Mouse (Mus musculus) heart, embryonic 15.5 days (tissue): ENCODE measurements around the gene Catsper1. TPM values are rescaled to one million over a fixed set of nuclear protein-coding genes. Genes with fewer than 3 reads are reported as not detected.
A peak's percentile ranks its signal among the peaks of the same experiment; 100 is the strongest.

ENCODE experiments used
- ATAC-seq: fragments of 200-750 bp; cut with Nextera tagmentation; replicated peaks from 2 replicates; pipeline ENCODE4 v1.8.0; 2017; ENCODE audit warnings: low read depth, moderate TSS enrichment; ENCODE audit not compliant: insufficient number of reproducible peaks, insufficient read depth, low FRiP score
- H3K27ac ChIP-seq: fragments of 300-500 bp; sonication (generic); 2 replicates; pipeline ENCODE4 v1.5.1; 2015; ENCODE audit warnings: mild to moderate bottlenecking, inconsistent platforms
- H3K27me3 ChIP-seq: fragments of 300-500 bp; sonication (generic); 2 replicates; pipeline ENCODE4 v1.6.1; 2015; ENCODE audit warnings: inconsistent platforms
- H3K36me3 ChIP-seq: fragments of 300-500 bp; sonication (generic); 2 replicates; pipeline ENCODE4 v1.6.1; 2015; ENCODE audit warnings: mild to moderate bottlenecking, inconsistent platforms
- H3K4me1 ChIP-seq: fragments of 300-500 bp; sonication (generic); replicated peaks from 2 replicates; pipeline ENCODE4 v1.6.1; 2015; ENCODE audit warnings: inconsistent platforms
- H3K4me2 ChIP-seq: fragments of 300-500 bp; sonication (generic); 2 replicates; pipeline ENCODE4 v1.6.1; 2015; ENCODE audit warnings: inconsistent platforms, mild to moderate bottlenecking, moderate library complexity
- H3K4me3 ChIP-seq: fragments of 300-500 bp; sonication (generic); 2 replicates; pipeline ENCODE4 v1.5.1; 2015; ENCODE audit warnings: mild to moderate bottlenecking, inconsistent platforms
- H3K9ac ChIP-seq: fragments of 300-500 bp; sonication (generic); 2 replicates; pipeline ENCODE4 v1.6.1; 2015; ENCODE audit warnings: mild to moderate bottlenecking, inconsistent platforms
- H3K9me3 ChIP-seq: fragments of 300-500 bp; sonication (generic); replicated peaks from 2 replicates; pipeline ENCODE4 v1.6.1; 2016; ENCODE audit warnings: inconsistent platforms
- whole genome bisulfite sequencing: fragments of 180-500 bp; shearing (Covaris S2); methylation state at CpG from one replicate; pipeline ENCODE4 v1.1.7; 2015; ENCODE audit warnings: mixed read lengths; 5-methylcytosine and 5-hydroxymethylcytosine counted together
- polyA plus RNA-seq: library from polyadenylated mRNA; unstranded; fragments of >200 nt; fragmentation: Nextera tagmentation; extraction: Ambion mirVana; gene quantifications from 2 replicates; pipeline ENCODE4 v1.2.1, GENCODE M21; 2015

The Catsper1 gene
- not detected in 2 replicates for polyA plus RNA-seq

- no peak within 1 kb of the TSS for H3K9ac ChIP-seq
- no peak for ATAC-seq
- no peak within 1 kb of the TSS for H3K4me2 ChIP-seq
- 79% methylated on average over 6 of the region's 6 CpGs for WGBS
- no peaks in the 10 kb centered on the region for H3K36me3 ChIP-seq
- no peaks in the 10 kb centered on the region for H3K27me3 ChIP-seq
- no peaks in the 10 kb centered on the region for H3K9me3 ChIP-seq
- H3K4me3 ChIP-seq = no peak within 1 kb of the TSS
- H3K27ac ChIP-seq = peak within 1 kb of the TSS; percentile 32
- peaks cover 7% of the 10 kb centered on the region for H3K4me1 ChIP-seq
These were observed at the start of gene Catsper1 for GRCm38 (mm10) chr19:5335441-5335840. TSS of gene Catsper1 (plus strand) at chr19:5335741.

GRCm38 (mm10) chr19:5294972-5295735, 40.4 kb upstream of the Catsper1 start, which contains the start of gene Sf3b2:
TSS of gene Sf3b2 (minus strand) at chr19:5295455.
- under 1% methylated on average over 46 of the region's 46 CpGs for WGBS

GRCm38 (mm10) chr19:5295736-5296075, 39.8 kb upstream of the Catsper1 start:
- H3K27me3 ChIP-seq = no peaks in the 10 kb centered on the region
- 5% methylated on average over 13 of the region's 13 CpGs for WGBS
- ATAC-seq = no peak

More at GRCm38 (mm10) chr19:5294972-5295735, 40.4 kb upstream of the Catsper1 start, which contains the start of gene Sf3b2:
- H3K4me3 ChIP-seq = peak within 1 kb of the TSS; percentile 95
- peak within 1 kb of the TSS; percentile 90 for H3K27ac ChIP-seq
- peak; percentile 95 for ATAC-seq
- H3K36me3 ChIP-seq = peaks cover 35% of the 10 kb centered on the region
- peaks cover 46% of the 10 kb centered on the region for H3K4me1 ChIP-seq
- peak within 1 kb of the TSS; percentile 93 for H3K9ac ChIP-seq
- H3K9me3 ChIP-seq = no peaks in the 10 kb centered on the region
- no peaks in the 10 kb centered on the region for H3K27me3 ChIP-seq
- peak within 1 kb of the TSS; percentile 85 for H3K4me2 ChIP-seq

GRCm38 (mm10) chr19:5296630-5297029, 38.9 kb upstream of the Catsper1 start:
- Histone ChIP-seq H3K27ac (no peak overlapping the region), H3K36me3 (peaks cover 20% of the 10 kb centered on the region), H3K4me1 (peaks cover 46% of the 10 kb centered on the region), H3K4me2 (no peak overlapping the region), H3K27me3 (no peaks in the 10 kb centered on the region), H3K9me3 (no peaks in the 10 kb centered on the region), H3K4me3 (0 out of 2 replicates have a peak overlapping the region, but pooled peaks have one; percentile 95), H3K9ac (no peak overlapping the region)
- 62% methylated on average over 5 of the region's 5 CpGs for WGBS
- no peak for ATAC-seq

More at GRCm38 (mm10) chr19:5295736-5296075, 39.8 kb upstream of the Catsper1 start:
- Histone ChIP-seq H3K4me3 (peak overlapping the region; percentile 95), H3K4me2 (peak overlapping the region; percentile 85), H3K27ac (peak overlapping the region; percentile 90), H3K36me3 (peaks cover 29% of the 10 kb centered on the region), H3K9me3 (no peaks in the 10 kb centered on the region), H3K4me1 (peaks cover 46% of the 10 kb centered on the region), H3K9ac (peak overlapping the region; percentile 74)

GRCm38 (mm10) chr19:5297903-5298800, 37.4 kb upstream of the Catsper1 start, which contains the start of gene Gal3st3:
TSS of gene Gal3st3 (plus strand) at chr19:5298331.
- peaks cover 43% of the 10 kb centered on the region for H3K4me1 ChIP-seq
- 8% methylated on average over 32 of the region's 32 CpGs for WGBS
- H3K4me2 ChIP-seq = peak within 1 kb of the TSS; percentile 86
- peak within 1 kb of the TSS; percentile 66 for H3K9ac ChIP-seq
- peak within 1 kb of the TSS; percentile 61 for H3K27ac ChIP-seq
- no peaks in the 10 kb centered on the region for H3K9me3 ChIP-seq
- ATAC-seq = no peak
- H3K36me3 ChIP-seq = peaks cover 7% of the 10 kb centered on the region
- peak within 1 kb of the TSS; percentile 55 for H3K4me3 ChIP-seq
- H3K27me3 ChIP-seq = no peaks in the 10 kb centered on the region

GRCm38 (mm10) chr19:5300588-5300987, 35.0 kb upstream of the Catsper1 start:
- no peak overlapping the region for H3K9ac ChIP-seq
- H3K27ac ChIP-seq = no peak overlapping the region
- H3K9me3 ChIP-seq = no peaks in the 10 kb centered on the region
- peaks cover 31% of the 10 kb centered on the region for H3K4me1 ChIP-seq
- no peak for ATAC-seq
- WGBS = 75% methylated on average over 6 of the region's 6 CpGs
- no peak overlapping the region for H3K4me2 ChIP-seq
- H3K27me3 ChIP-seq = no peaks in the 10 kb centered on the region
- H3K36me3 ChIP-seq = no peaks in the 10 kb centered on the region
- H3K4me3 ChIP-seq = no peak overlapping the region

- Histone ChIP-seq H3K4me3 (no peak overlapping the region), H3K9me3 (no peaks in the 10 kb centered on the region), H3K36me3 (no peaks in the 10 kb centered on the region), H3K27me3 (peaks cover 12% of the 10 kb centered on the region), H3K27ac (no peak overlapping the region), H3K9ac (no peak overlapping the region), H3K4me1 (peaks cover 24% of the 10 kb centered on the region), H3K4me2 (no peak overlapping the region)
- WGBS = 18% methylated on average over 4 of the region's 4 CpGs
- ATAC-seq = no peak
These were observed 33.1 kb upstream of the Catsper1 start for GRCm38 (mm10) chr19:5302455-5302854.

GRCm38 (mm10) chr19:5306279-5306678, 29.3 kb upstream of the Catsper1 start:
- Histone ChIP-seq H3K4me3 (no peak overlapping the region), H3K4me2 (no peak overlapping the region), H3K27me3 (peaks cover 18% of the 10 kb centered on the region), H3K36me3 (no peaks in the 10 kb centered on the region), H3K4me1 (peaks cover 6% of the 10 kb centered on the region; the same call in 1 of the 2 replicates), H3K9ac (no peak overlapping the region), H3K9me3 (no peaks in the 10 kb centered on the region), H3K27ac (no peak overlapping the region)
- 80% methylated on average over 6 of the region's 6 CpGs for WGBS
- ATAC-seq = no peak

- H3K27ac ChIP-seq = no peak overlapping the region
These were observed 28.4 kb upstream of the Catsper1 start for GRCm38 (mm10) chr19:5306968-5307734.

GRCm38 (mm10) chr19:5309025-5309424, 26.5 kb upstream of the Catsper1 start:
- H3K27me3 ChIP-seq = peaks cover 18% of the 10 kb centered on the region
- H3K4me1 ChIP-seq = peaks cover 6% of the 10 kb centered on the region; the same call in 1 of the 2 replicates
- no peaks in the 10 kb centered on the region for H3K36me3 ChIP-seq
- no peaks in the 10 kb centered on the region for H3K9me3 ChIP-seq
- no peak overlapping the region for H3K4me3 ChIP-seq
- 79% methylated on average over 7 of the region's 7 CpGs for WGBS
- no peak for ATAC-seq
- H3K27ac ChIP-seq = no peak overlapping the region
- no peak overlapping the region for H3K9ac ChIP-seq
- H3K4me2 ChIP-seq = no peak overlapping the region

More at GRCm38 (mm10) chr19:5306968-5307734, 28.4 kb upstream of the Catsper1 start:
- 29% methylated on average over 98 of the region's 98 CpGs for WGBS
- Histone ChIP-seq H3K4me3 (peak overlapping the region; percentile 29), H3K36me3 (no peaks in the 10 kb centered on the region), H3K9ac (no peak overlapping the region), H3K9me3 (no peaks in the 10 kb centered on the region), H3K4me2 (peak overlapping the region; percentile 57), H3K27me3 (peaks cover 18% of the 10 kb centered on the region), H3K4me1 (peaks cover 6% of the 10 kb centered on the region; the same call in 1 of the 2 replicates)
- ATAC-seq = no peak
